Mouse (Mus musculus): Measurements from ENCODE around the gene Efna5. TPM values are rescaled to one million over a fixed set of nuclear protein-coding genes. Genes with fewer than 3 reads are reported as not detected.

Gene Efna5
- polyA plus RNA-seq, 1 experiment from 2014 or later = 17.3 TPM

- Histone ChIP-seq H3K27ac (no peak overlapping the region), H3K27me3 (ENCODE audit: insufficient read depth, low read length) (no peaks in the 10 kb centered on the region), H3K4me1 (replicated peaks; ENCODE audit: insufficient read depth, low read length) (no peaks in the 10 kb centered on the region), H3K9ac (ENCODE audit: low read depth, low read length) (no peak overlapping the region), H3K36me3 (ENCODE audit: insufficient read depth, low read length) (no peaks in the 10 kb centered on the region), H3K4me3 (replicated peaks; ENCODE audit: low read depth, low read length) (no peak overlapping the region), H3K9me3 (replicated peaks; ENCODE audit: low read length) (no peaks in the 10 kb centered on the region), H3K4me2 (ENCODE audit: low read length) (no peak overlapping the region)
- ATAC-seq (replicated peaks; ENCODE audit: low FRiP score, low read depth) (no peak), DNase-seq (ENCODE audit: low spot score) (no peak)
- WGBS = 76% methylated on average over 6 of the region's 6 CpGs
- TF ChIP-seq CTCF (IDR thresholded peaks at IDR 0.05; ENCODE audit: low read depth) = no peak
Measured at GRCm38 (mm10) chr17:62706418-62706817, 174.7 kb downstream of the Efna5 start.

- Histone ChIP-seq H3K36me3 (ENCODE audit: insufficient read depth, low read length) (no peaks in the 10 kb centered on the region), H3K4me2 (ENCODE audit: low read length) (no peak overlapping the region), H3K4me1 (replicated peaks; ENCODE audit: insufficient read depth, low read length) (no peaks in the 10 kb centered on the region), H3K4me3 (replicated peaks; ENCODE audit: low read depth, low read length) (no peak overlapping the region), H3K9ac (ENCODE audit: low read depth, low read length) (no peak overlapping the region), H3K9me3 (replicated peaks; ENCODE audit: low read length) (no peaks in the 10 kb centered on the region), H3K27me3 (ENCODE audit: insufficient read depth, low read length) (no peaks in the 10 kb centered on the region), H3K27ac (no peak overlapping the region)
- DNase-seq (ENCODE audit: low spot score) = no peak
- 63% methylated on average over 9 of the region's 9 CpGs for WGBS
- no peak for ATAC-seq (replicated peaks; ENCODE audit: low FRiP score, low read depth)
- TF ChIP-seq CTCF (IDR thresholded peaks at IDR 0.05; ENCODE audit: low read depth) = no peak
Measured at GRCm38 (mm10) chr17:62702020-62702814, 178.9 kb downstream of the Efna5 start.

- WGBS = 50% methylated on average over 9 of the region's 9 CpGs
- peak; percentile 78 for DNase-seq (ENCODE audit: low spot score)
- H3K27ac ChIP-seq = no peak overlapping the region
- peak overlapping the region; percentile 37 for H3K4me2 ChIP-seq (ENCODE audit: low read length)
- no peaks in the 10 kb centered on the region for H3K36me3 ChIP-seq (ENCODE audit: insufficient read depth, low read length)
- H3K9ac ChIP-seq (ENCODE audit: low read depth, low read length) = no peak overlapping the region
- H3K27me3 ChIP-seq (ENCODE audit: insufficient read depth, low read length) = no peaks in the 10 kb centered on the region
- no peak; the same call in 1 of the 2 replicates for ATAC-seq (replicated peaks; ENCODE audit: low FRiP score, low read depth)
- H3K9me3 ChIP-seq (replicated peaks; ENCODE audit: low read length) = no peaks in the 10 kb centered on the region
- H3K4me3 ChIP-seq (replicated peaks; ENCODE audit: low read depth, low read length) = no peak overlapping the region
- TF ChIP-seq CTCF (IDR thresholded peaks at IDR 0.05; ENCODE audit: low read depth) = no peak
- no peaks in the 10 kb centered on the region for H3K4me1 ChIP-seq (replicated peaks; ENCODE audit: insufficient read depth, low read length)
Measured at GRCm38 (mm10) chr17:62700791-62701602, 180.1 kb downstream of the Efna5 start.

- no peaks in the 10 kb centered on the region for H3K4me1 ChIP-seq (replicated peaks; ENCODE audit: insufficient read depth, low read length)
- no peak overlapping the region for H3K27ac ChIP-seq
- 42% methylated on average over 9 of the region's 9 CpGs for WGBS
- H3K4me3 ChIP-seq (replicated peaks; ENCODE audit: low read depth, low read length) = no peak overlapping the region
- no peaks in the 10 kb centered on the region for H3K9me3 ChIP-seq (replicated peaks; ENCODE audit: low read length)
- no peak overlapping the region for H3K9ac ChIP-seq (ENCODE audit: low read depth, low read length)
- H3K4me2 ChIP-seq (ENCODE audit: low read length) = no peak overlapping the region
- no peak for TF ChIP-seq CTCF (IDR thresholded peaks at IDR 0.05; ENCODE audit: low read depth)
- peak; percentile 56 for ATAC-seq (replicated peaks; ENCODE audit: low FRiP score, low read depth)
- H3K36me3 ChIP-seq (ENCODE audit: insufficient read depth, low read length) = no peaks in the 10 kb centered on the region
- H3K27me3 ChIP-seq (ENCODE audit: insufficient read depth, low read length) = no peaks in the 10 kb centered on the region
- peak; percentile 55 for DNase-seq (ENCODE audit: low spot score)
Measured at GRCm38 (mm10) chr17:62694958-62695437, 186.1 kb downstream of the Efna5 start.

GRCm38 (mm10) chr17:62692242-62692641 is 188.9 kb downstream of the Efna5 start:
- ATAC-seq (replicated peaks; ENCODE audit: low FRiP score, low read depth) (no peak), DNase-seq (ENCODE audit: low spot score) (no peak)
- no peaks in the 10 kb centered on the region for H3K36me3 ChIP-seq (ENCODE audit: insufficient read depth, low read length)
- 60% methylated on average over 4 of the region's 4 CpGs for WGBS
- no peaks in the 10 kb centered on the region for H3K4me1 ChIP-seq (replicated peaks; ENCODE audit: insufficient read depth, low read length)
- H3K27me3 ChIP-seq (ENCODE audit: insufficient read depth, low read length) = no peaks in the 10 kb centered on the region
- no peak overlapping the region for H3K9ac ChIP-seq (ENCODE audit: low read depth, low read length)
- no peak overlapping the region for H3K4me3 ChIP-seq (replicated peaks; ENCODE audit: low read depth, low read length)
- no peaks in the 10 kb centered on the region for H3K9me3 ChIP-seq (replicated peaks; ENCODE audit: low read length)
- no peak overlapping the region for H3K27ac ChIP-seq
- TF ChIP-seq CTCF (IDR thresholded peaks at IDR 0.05; ENCODE audit: low read depth) = no peak
- H3K4me2 ChIP-seq (ENCODE audit: low read length) = no peak overlapping the region

- H3K27me3 ChIP-seq (ENCODE audit: insufficient read depth, low read length) = no peaks in the 10 kb centered on the region
- DNase-seq (ENCODE audit: low spot score) (no peak), ATAC-seq (replicated peaks; ENCODE audit: low FRiP score, low read depth) (no peak)
- no peaks in the 10 kb centered on the region for H3K9me3 ChIP-seq (replicated peaks; ENCODE audit: low read length)
- 86% methylated on average over 4 of the region's 4 CpGs for WGBS
- TF ChIP-seq CTCF (IDR thresholded peaks at IDR 0.05; ENCODE audit: low read depth) = no peak
- no peak overlapping the region for H3K27ac ChIP-seq
- no peaks in the 10 kb centered on the region for H3K4me1 ChIP-seq (replicated peaks; ENCODE audit: insufficient read depth, low read length)
- no peak overlapping the region for H3K9ac ChIP-seq (ENCODE audit: low read depth, low read length)
- no peaks in the 10 kb centered on the region for H3K36me3 ChIP-seq (ENCODE audit: insufficient read depth, low read length)
- H3K4me2 ChIP-seq (ENCODE audit: low read length) = no peak overlapping the region
- H3K4me3 ChIP-seq (replicated peaks; ENCODE audit: low read depth, low read length) = no peak overlapping the region
Measured at GRCm38 (mm10) chr17:62691201-62691715, 189.9 kb downstream of the Efna5 start.

Measured in kidney, postnatal 0 days (tissue).